Mouse (Mus musculus) left cerebral cortex, postnatal 14 days (tissue): ENCODE results near the gene Fgf4. TPM values are rescaled to one million over a fixed set of nuclear protein-coding genes. Genes with fewer than 3 reads are reported as not detected.

ENCODE experiments used
- DNase-seq, 2 experiments: peaks; one replicate each; pipeline ENCODE4 v3.0.0; 2021 to 2022; ENCODE audit warnings: low spot score in 2 of 2, mixed read lengths in 1 of 2
- intact Hi-C: fragments of 180-260 bp; cut with DNase I; formaldehyde crosslinking; loops from one replicate; pipeline ENCODE4 v1.15.1; 2025
- long read RNA-seq, 2 experiments: library from polyadenylated mRNA; stranded (forward); transcript quantifications; one replicate each; pipeline ENCODE4 v2.0.0; 2021
- total RNA-seq, 2 experiments: library from RNA; stranded (reverse); gene quantifications; 2 replicates each; pipeline ENCODE4 v1.2.3; 2021

Fgf4 gene
- not detected for total RNA-seq
- long read RNA-seq, experiment 1, partial matches to known transcripts, result 0 of 1 reads
- long read RNA-seq, experiment 1, other reads (novel, unspliced or antisense), result 0 of 1 reads
- long read RNA-seq, experiment 2, result 0 reads

GRCm38 (mm10) chr7:144847067-144847466, at the start of gene Fgf4:
Gene Fgf4 (plus strand): TSS chr7:144847367.
- no peak for DNase-seq
- intact Hi-C loops, result loop anchor here (5.0 kb wide), 1 partner anchor 50 kb away; the partner anchor contains the start of gene Fgf15

- intact Hi-C loops, result loop anchor here (1.0 kb wide), 1 partner anchor 96 kb away; no protein-coding TSS in a partner anchor
- DNase-seq, result peak; percentile 53 to 55
These were observed 48.7 kb upstream of the Fgf4 start for GRCm38 (mm10) chr7:144798471-144798870.

DNA sequence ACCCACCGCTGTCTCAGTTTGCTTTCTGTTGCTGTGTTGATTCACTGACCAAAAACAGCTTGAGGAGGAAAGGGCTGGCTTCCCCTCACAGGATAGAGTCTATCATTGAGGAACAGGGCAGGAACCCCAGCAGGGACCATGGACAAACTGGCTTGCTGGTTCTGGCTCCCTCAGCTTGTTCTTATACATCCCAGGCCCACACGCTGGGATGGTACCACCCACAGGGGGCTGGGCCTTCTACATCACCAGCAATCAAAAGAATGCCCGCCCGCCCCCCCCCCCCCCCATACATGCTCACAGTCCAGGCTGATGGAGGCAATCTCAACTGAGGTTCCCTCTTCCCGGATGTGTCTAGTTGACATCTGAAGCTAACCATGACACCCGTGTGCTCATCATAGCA, 40.1 kb upstream of the Fgf4 start:
- intact Hi-C loops, result no loop called here
- no peak for DNase-seq

GRCm38 (mm10) chr7:144807976-144808577, 39.1 kb upstream of the Fgf4 start:
- DNase-seq, result no peak
- intact Hi-C loops, result no loop called here

GRCm38 (mm10) chr7:144811521-144811920, 35.6 kb upstream of the Fgf4 start:
- intact Hi-C loops, result no loop called here
- DNase-seq, result no peak

DNA sequence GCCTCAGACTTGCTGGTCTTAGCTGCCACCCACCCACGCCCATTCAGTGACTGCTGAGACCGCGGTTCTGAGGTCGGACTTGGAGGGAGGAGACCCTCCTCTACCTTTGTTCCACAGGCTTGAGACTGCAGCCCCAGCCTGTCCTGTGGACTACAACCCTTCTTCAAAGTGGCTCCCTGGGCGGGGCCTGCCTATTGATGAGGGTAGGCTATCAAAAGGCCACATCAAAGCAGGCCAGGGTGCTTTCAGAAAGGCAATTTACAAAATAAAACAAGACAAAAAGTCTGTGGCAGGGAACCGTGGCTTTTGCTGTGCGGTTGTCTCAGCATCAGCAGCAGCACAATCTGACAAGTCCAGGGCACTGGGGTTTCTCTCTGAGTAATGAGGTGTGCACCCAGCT, 25.3 kb upstream of the Fgf4 start:
- intact Hi-C loops, result no loop called here
- no peak for DNase-seq

DNA sequence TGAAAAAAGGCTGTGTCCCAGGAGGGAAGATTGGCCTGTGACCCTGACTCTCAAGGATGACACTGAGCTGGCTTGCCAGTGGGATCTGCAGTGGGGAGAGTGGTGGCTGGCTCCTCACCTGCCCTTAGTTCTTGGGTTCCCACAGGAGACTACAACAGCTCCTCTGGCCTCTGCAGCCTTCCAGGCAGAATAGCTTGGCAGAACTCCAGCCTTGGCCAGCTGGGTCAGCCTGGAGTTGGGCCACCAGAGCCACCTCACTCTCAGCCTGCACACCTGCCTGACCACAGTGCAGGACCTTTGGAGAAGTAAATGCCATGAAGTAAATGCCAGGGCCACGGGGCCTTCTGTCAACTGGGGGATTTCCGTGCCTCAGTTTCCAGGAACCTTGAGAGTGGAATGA, 23.2 kb upstream of the Fgf4 start:
- intact Hi-C loops, result no loop called here
- DNase-seq, result no peak

- intact Hi-C loops, result no loop called here
- DNase-seq, result no peak
These were observed 18.8 kb upstream of the Fgf4 start for GRCm38 (mm10) chr7:144828369-144828768.

- intact Hi-C loops, result no loop called here
- no peak for DNase-seq
These were observed 9.2 kb upstream of the Fgf4 start, which contains the start of gene Fgf3 for GRCm38 (mm10) chr7:144837891-144838488. Gene Fgf3 (plus strand): TSS chr7:144838083.

DNA sequence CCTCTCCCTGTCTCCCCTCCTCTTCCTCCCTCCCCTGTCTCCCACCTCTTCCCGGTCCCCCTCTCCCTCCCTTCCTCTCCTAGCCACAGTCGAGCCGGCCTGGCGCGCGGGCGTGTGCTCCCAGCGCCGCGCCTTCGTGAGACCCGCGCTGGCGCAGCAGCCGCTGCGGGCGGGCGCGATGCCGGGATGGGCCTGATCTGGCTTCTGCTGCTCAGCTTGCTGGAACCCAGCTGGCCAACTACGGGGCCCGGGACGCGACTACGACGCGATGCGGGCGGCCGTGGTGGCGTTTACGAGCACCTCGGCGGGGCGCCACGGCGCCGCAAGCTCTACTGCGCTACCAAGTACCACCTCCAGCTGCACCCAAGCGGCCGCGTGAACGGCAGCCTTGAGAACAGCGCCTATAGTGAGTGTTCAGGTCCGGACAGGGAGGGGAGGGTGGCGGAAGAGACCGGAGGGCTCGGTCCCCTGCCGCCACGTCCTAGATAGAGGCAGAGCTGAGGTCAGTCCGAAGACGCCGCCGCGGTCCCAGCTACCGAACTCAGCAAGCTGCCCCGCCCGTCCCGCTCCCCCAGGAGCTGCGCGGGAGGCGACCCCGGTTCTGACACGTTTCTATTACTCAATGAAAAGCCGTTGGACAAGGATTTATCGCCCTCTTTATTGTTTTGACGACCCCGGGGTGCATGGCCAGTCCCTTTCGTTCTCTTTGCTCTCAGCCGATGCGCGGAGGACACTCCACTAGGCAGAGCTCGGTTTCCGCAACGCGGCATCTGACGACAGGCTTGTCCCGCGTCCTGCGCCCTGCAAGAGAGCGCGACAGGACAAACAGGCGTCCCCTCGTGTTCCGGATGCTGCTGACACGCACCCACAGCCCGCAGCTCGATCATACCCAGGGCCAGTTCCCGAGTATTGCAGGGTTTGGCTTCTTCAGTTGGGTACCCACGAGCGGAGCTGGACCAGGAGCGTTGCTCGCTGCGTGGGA, 8.4 kb upstream of the Fgf4 start:
- intact Hi-C loops, result no loop called here
- peak; percentile 7 to 25 for DNase-seq

GRCm38 (mm10) chr7:144846158-144846557, 1.0 kb upstream of the Fgf4 start:
- intact Hi-C loops, result loop anchor here (5.0 kb wide), 1 partner anchor 51 kb away; the partner anchor contains the start of gene Fgf15
- DNase-seq, result no peak

DNA sequence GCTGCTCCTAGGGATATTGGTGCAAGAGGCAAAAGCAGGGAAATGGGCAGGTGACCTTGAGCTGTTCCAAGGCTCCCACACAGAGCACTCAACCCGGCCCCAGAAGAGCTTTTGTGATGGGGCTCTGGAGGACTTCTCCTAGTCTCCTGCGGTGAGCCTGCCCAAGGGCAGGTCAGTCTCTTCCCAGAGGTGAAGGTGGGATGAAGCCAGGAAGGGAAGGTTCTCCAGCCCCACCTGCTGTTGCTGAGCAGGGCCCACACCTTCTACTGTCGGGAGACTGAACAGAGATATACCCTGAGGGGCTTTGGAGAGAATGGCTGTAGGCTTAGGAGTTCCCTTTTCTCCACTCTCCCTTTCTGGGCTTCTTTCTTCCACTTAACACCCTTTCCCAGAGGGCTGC, 4.2 kb downstream of the Fgf4 start:
- intact Hi-C loops, result no loop called here
- DNase-seq, result no peak

DNA sequence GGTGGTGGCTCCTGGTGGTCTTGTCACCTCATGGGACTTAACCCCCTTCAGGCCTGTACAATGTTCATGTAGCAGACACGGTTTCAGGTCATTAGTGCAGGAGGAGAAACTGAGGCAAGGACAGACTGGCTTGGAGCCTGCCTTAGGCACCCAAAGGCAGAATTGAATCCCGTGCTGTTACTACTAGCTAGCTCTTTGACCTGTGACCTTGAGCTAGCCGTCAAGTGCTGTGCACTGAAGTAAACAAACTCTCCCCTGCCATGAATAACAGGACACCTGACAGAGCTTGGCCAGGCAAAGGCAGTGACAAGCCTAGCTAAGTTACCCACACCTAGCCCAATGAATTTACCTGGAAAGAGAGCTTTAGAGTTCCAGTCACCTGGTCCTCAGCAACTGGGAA, 7.8 kb downstream of the Fgf4 start:
- intact Hi-C loops, result no loop called here
- DNase-seq, result no peak

- no peak for DNase-seq
- intact Hi-C loops, result no loop called here
These were observed 10.0 kb downstream of the Fgf4 start for GRCm38 (mm10) chr7:144857158-144857557.

DNA sequence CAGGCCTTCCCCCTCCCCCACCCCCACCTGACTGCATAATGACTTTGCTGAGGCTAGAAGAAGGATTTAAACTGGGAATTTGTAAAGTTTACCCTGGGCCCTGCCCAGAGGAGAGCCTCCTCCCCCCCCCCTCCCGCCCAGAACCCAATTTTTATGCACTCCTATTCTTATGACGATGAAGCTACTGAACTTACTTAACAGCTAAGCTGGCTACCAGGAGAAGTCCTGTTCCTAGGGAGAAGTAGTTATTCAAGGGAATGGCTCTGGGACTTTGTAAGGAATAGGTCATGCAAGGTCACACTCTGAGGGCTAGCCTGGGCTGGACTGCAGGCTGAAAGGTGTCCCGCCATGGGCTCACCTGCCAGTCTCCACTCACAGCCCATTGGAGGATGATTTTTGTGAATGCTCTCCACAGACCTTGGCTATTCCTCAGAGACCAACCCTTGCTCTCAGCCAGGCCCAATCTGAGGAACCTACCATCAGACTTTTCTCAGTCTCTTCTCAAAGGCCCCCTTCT, 10.7 kb downstream of the Fgf4 start:
- DNase-seq, result no peak
- intact Hi-C loops, result no loop called here

DNA sequence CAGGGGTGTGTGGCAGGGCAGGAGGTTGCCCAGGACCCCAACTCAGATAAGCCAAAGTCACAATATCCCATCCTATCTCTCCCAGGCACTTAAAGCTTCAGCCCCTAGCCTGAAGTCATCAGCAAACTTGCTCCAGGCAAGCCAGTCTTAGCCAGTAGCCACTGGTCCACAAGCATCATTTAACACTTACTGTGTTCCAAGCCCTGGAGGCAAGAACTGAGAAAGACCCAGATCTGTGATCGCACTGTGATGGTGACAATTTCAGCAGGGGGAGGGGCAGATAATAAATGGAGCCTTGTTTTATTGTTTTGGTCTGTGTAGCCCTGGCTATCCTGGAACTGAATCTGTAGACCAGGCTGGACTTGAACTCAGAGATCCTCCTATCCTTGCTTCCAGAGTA, 11.5 kb downstream of the Fgf4 start:
- intact Hi-C loops, result no loop called here
- no peak for DNase-seq

DNA sequence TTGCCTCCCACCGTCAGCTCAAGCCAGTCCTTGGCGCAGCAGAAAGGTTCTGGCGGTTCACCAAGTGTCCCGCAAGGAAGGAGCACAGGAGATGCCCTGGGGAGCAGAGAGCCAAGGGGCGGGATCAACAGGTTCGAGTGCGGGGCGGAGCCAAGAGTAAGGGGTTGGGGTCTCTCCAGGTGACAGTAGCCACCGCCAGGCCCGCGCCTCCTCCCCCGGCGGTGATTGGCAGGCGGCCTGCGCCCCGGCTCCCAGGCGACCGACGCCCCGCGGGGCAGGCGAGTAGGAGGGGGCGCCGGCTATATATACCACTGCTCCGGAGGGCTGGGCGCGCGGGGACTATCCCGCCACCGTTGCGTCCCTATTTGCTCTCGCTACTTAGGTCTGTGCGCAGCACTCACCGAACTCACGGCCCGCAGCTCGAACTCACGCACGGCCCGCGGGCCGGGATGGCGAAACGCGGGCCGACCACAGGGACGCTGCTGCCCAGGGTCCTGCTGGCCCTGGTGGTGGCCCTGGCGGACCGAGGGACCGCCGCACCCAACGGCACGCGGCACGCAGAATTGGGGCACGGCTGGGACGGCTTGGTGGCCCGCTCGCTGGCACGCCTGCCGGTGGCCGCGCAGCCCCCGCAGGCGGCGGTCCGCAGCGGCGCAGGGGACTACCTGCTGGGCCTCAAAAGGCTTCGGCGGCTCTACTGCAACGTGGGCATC, 14.0 kb downstream of the Fgf4 start:
- intact Hi-C loops, result no loop called here
- DNase-seq, result no peak

DNA sequence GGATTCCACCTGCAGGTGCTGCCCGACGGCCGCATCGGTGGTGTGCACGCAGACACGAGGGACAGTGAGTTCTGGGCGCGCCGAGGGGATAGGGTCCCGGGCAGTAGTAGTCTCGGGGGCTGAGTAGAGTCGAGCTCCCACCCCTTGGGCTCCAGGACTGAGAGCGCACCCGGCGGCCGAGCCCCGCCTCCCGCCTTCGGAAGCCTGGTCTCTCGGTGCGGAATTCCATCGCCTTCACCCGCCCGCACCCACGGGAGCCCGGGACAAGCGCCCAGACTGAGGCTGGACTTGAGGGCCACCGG, 14.6 kb downstream of the Fgf4 start:
- intact Hi-C loops, result no loop called here
- no peak for DNase-seq

DNA sequence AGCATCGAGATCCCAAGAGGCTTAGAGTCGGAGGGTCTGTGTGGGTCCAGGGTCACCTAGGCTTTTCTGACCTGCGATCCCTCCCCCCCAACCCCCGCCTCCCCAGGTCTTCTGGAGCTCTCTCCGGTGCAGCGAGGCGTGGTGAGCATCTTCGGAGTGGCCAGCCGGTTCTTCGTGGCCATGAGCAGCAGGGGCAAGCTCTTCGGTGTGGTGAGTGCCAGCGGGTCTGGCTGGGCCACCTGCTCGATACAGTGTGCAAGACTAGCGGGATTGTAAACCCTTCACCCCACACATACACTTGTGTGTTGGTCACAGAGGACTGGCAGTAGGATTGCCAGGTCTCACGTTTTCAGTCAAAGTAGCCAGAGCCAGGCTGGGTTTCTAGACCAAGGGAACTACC, 15.0 kb downstream of the Fgf4 start:
- intact Hi-C loops, result no loop called here
- no peak for DNase-seq
